Mouse (Mus musculus) pancreas, adult 10 weeks (tissue): ENCODE data around the gene Rad23a. TPM values are rescaled to one million over a fixed set of nuclear protein-coding genes. Genes with fewer than 3 reads are reported as not detected.

Experiments used
- polyA plus RNA-seq: library from polyadenylated mRNA; stranded (reverse); fragments of 350-450 nt; fragmentation: Illumina TruSeq; extraction: RNeasy Lipid Tissue Mini Kit (QIAGEN cat#74804); gene quantifications from one replicate; pipeline ENCODE4 v1.2.3, GENCODE M21; 2015; ENCODE audit warnings: low read depth, low replicate concordance; ENCODE audit not compliant: insufficient read depth

Rad23a gene
- 18.2 TPM for polyA plus RNA-seq

DNA sequence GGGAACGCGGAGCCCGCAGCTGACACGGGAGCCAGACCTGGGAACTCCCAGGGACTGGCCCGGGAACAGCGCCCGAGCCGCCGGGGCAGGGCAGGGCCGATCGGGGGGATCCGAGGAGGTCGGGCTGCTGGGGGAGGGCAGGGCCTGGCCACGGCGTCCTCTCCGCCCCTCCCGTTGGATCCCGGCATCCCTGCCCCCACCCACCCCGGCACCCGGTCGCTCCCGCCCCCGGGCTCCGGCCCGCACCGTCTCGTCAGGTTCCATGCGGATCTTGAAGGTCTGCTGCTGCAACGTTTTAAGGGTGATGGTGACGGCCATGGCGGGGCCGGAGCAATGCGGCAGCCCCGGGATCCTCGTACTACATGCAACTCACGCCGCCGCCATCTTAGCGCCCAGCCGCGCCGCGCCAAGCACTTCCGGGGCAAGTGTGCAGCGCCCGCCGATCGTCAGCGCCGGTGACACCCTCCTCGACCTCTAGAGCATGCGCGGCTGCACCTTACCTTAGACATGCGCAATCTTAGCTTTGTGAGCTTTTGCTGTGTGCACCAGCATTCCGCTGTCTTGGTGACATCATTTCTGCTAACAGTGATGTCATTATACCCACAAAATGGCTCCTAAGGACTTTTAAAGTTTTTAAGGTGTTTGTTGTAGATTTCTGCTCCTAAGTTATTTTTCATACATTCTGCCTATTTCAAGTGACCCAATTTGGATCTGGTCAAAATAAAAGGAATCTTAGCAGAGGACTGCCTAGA lies at the start of gene Rad23a:
Gene Rad23a, minus strand, starts transcription at position 418 of the 752 bp plus-strand sequence.

GRCm38 (mm10) chr8:84871376-84872308 lies 31.2 kb upstream of the Rad23a start, which contains the start of gene Syce2:
Syce2 (plus strand) TSS chr8:84872111.

GRCm38 (mm10) chr8:84856864-84857441 lies 16.5 kb upstream of the Rad23a start, which contains the start of gene Farsa:
Farsa (plus strand) TSS chr8:84856989.

GRCm38 (mm10) chr8:84846722-84847572 lies 6.5 kb upstream of the Rad23a start, which contains the start of gene Calr:
Calr (minus strand) TSS chr8:84846934.

GRCm38 (mm10) chr8:84831490-84831889 lies 9.0 kb downstream of the Rad23a start, which contains the start of gene Gadd45gip1:
Gadd45gip1 (plus strand) TSS chr8:84831522.

GRCm38 (mm10) chr8:84822723-84823122 lies 17.7 kb downstream of the Rad23a start, which contains the start of gene Dand5:
Dand5 (minus strand) TSS chr8:84822823.

GRCm38 (mm10) chr8:84799999-84800831 lies 40.2 kb downstream of the Rad23a start, which contains the start of gene Nfix:
Nfix (minus strand) TSS chr8:84800344.

Other genes starting within 250 kb of the Rad23a start
- gene Ier2, start 177.8 kb downstream of the Rad23a start, polyA plus RNA-seq = 14.1 TPM
- gene Trmt1, start 154.4 kb downstream of the Rad23a start, polyA plus RNA-seq = 55.6 TPM
- 7.9 TPM for gene Nacc1, start 152.8 kb downstream of the Rad23a start, polyA plus RNA-seq
- 2.6 TPM for gene Lyl1, start 139.2 kb downstream of the Rad23a start, polyA plus RNA-seq
- not detected for gene G430095P16Rik, start 117.7 kb downstream of the Rad23a start, polyA plus RNA-seq
- 14.9 TPM for gene Nfix, start 40.3 kb downstream of the Rad23a start, polyA plus RNA-seq
- 1.8 TPM for gene Dand5, start 17.8 kb downstream of the Rad23a start, polyA plus RNA-seq
- 7.0 TPM for gene Gadd45gip1, start 9.1 kb downstream of the Rad23a start, polyA plus RNA-seq
- 181 TPM for gene Calr, start 6.3 kb upstream of the Rad23a start, polyA plus RNA-seq
- 19.1 TPM for gene Farsa, start 16.3 kb upstream of the Rad23a start, polyA plus RNA-seq
- not detected for gene Syce2, start 31.4 kb upstream of the Rad23a start, polyA plus RNA-seq
- gene Gcdh, start 53.3 kb upstream of the Rad23a start, polyA plus RNA-seq = 27.8 TPM
- gene Klf1, start 61.3 kb upstream of the Rad23a start, polyA plus RNA-seq = not detected
- gene Dnase2a, start 67.9 kb upstream of the Rad23a start, polyA plus RNA-seq = 6.3 TPM
- 0.61 TPM for gene Mast1, start 96.7 kb upstream of the Rad23a start, polyA plus RNA-seq
- gene Rtbdn, start 106.3 kb upstream of the Rad23a start, polyA plus RNA-seq = not detected
- gene Gm49661, start 128.8 kb upstream of the Rad23a start, polyA plus RNA-seq = not detected
- gene Prdx2, start 128.9 kb upstream of the Rad23a start, polyA plus RNA-seq = 35.5 TPM
- gene Rnaseh2a, start 129.1 kb upstream of the Rad23a start, polyA plus RNA-seq = 8.3 TPM
- gene Junb, start 138.1 kb upstream of the Rad23a start, polyA plus RNA-seq = 10.0 TPM
- gene Hook2, start 149.9 kb upstream of the Rad23a start, polyA plus RNA-seq = 13.4 TPM
- not detected for gene Best2, start 173.9 kb upstream of the Rad23a start, polyA plus RNA-seq
- gene Asna1, start 184.6 kb upstream of the Rad23a start, polyA plus RNA-seq = 24.7 TPM
- gene Trir, start 186.2 kb upstream of the Rad23a start, polyA plus RNA-seq = 49.3 TPM
- gene Tnpo2, start 196.2 kb upstream of the Rad23a start, polyA plus RNA-seq = 7.1 TPM
- gene Fbxw9, start 219.4 kb upstream of the Rad23a start, polyA plus RNA-seq = 6.4 TPM
- not detected for gene Gm5741, start 227.3 kb upstream of the Rad23a start, polyA plus RNA-seq
- gene Dhps, start 231.1 kb upstream of the Rad23a start, polyA plus RNA-seq = 16.0 TPM
- 22.2 TPM for gene Wdr83os, start 240.1 kb upstream of the Rad23a start, polyA plus RNA-seq
- 13.1 TPM for gene Wdr83, start 240.6 kb upstream of the Rad23a start, polyA plus RNA-seq
- 14.9 TPM for gene Man2b1, start 242.6 kb upstream of the Rad23a start, polyA plus RNA-seq